Mouse (Mus musculus) embryonic facial prominence, embryonic 13.5 days (tissue): ENCODE results near the gene Lce1a2. TPM values are rescaled to one million over a fixed set of nuclear protein-coding genes. Genes with fewer than 3 reads are reported as not detected.
"Not testable (repeated sequence)": the region's sequence is repeated elsewhere in the genome, so short reads cannot be mapped to it uniquely, and the experiment has no call there.

Source experiments
- ATAC-seq: fragments of 200-750 bp; cut with Nextera tagmentation; 2 replicates; pipeline ENCODE4 v1.8.0; 2017; ENCODE audit warnings: low read depth; ENCODE audit not compliant: insufficient number of reproducible peaks, insufficient read depth, low FRiP score, low TSS enrichment
- H3K27ac ChIP-seq: fragments of 300-500 bp; sonication (generic); 2 replicates; pipeline ENCODE4 v1.5.1; 2015; ENCODE audit warnings: moderate library complexity, mild to moderate bottlenecking, inconsistent platforms
- H3K27me3 ChIP-seq: fragments of 300-500 bp; sonication (generic); 2 replicates; pipeline ENCODE4 v1.6.1; 2015; ENCODE audit warnings: mild to moderate bottlenecking, inconsistent platforms
- H3K36me3 ChIP-seq: fragments of 300-500 bp; sonication (generic); 2 replicates; pipeline ENCODE4 v1.6.1; 2015; ENCODE audit warnings: mild to moderate bottlenecking, inconsistent platforms
- H3K4me1 ChIP-seq: fragments of 300-500 bp; sonication (generic); 2 replicates; pipeline ENCODE4 v1.6.1; 2015; ENCODE audit warnings: inconsistent platforms
- H3K4me2 ChIP-seq: fragments of 300-500 bp; sonication (generic); 2 replicates; pipeline ENCODE4 v1.6.1; 2015; ENCODE audit warnings: moderate library complexity, mild to moderate bottlenecking, inconsistent platforms
- H3K4me3 ChIP-seq: fragments of 300-500 bp; sonication (generic); 2 replicates; pipeline ENCODE4 v1.5.1; 2015; ENCODE audit warnings: mild to moderate bottlenecking, inconsistent platforms
- H3K9ac ChIP-seq: fragments of 300-500 bp; sonication (generic); 2 replicates; pipeline ENCODE4 v1.6.1; 2015; ENCODE audit warnings: mild to moderate bottlenecking, inconsistent platforms
- H3K9me3 ChIP-seq: fragments of 300-500 bp; sonication (generic); 2 replicates; pipeline ENCODE4 v1.6.1; 2016; ENCODE audit warnings: inconsistent platforms
- WGBS: fragments of 180-500 bp; shearing (Covaris S2); methylation state at CpG from one replicate; pipeline ENCODE4 v1.1.7; 2015; ENCODE audit warnings: mixed read lengths; 5-methylcytosine and 5-hydroxymethylcytosine counted together
- polyA plus RNA-seq: library from polyadenylated mRNA; unstranded; fragments of >200 nt; fragmentation: Nextera tagmentation; extraction: Ambion mirVana; gene quantifications from 2 replicates; pipeline ENCODE4 v1.2.1, GENCODE M21; 2015

Gene Lce1a2
- not detected in 2 replicates for polyA plus RNA-seq

- Histone ChIP-seq H3K4me3 (no peak within 1 kb of the TSS), H3K4me2 (no peak within 1 kb of the TSS), H3K9ac (no peak within 1 kb of the TSS), H3K36me3 (no peaks in the 10 kb centered on the region), H3K27ac (no peak within 1 kb of the TSS), H3K9me3 (no peaks in the 10 kb centered on the region), H3K4me1 (no peaks in the 10 kb centered on the region), H3K27me3 (no peaks in the 10 kb centered on the region)
- ATAC-seq = no peak
Observed at GRCm38 (mm10) chr3:92670215-92670614, at the start of gene Lce1a2. Lce1a2 (minus strand) TSS chr3:92670315.

DNA sequence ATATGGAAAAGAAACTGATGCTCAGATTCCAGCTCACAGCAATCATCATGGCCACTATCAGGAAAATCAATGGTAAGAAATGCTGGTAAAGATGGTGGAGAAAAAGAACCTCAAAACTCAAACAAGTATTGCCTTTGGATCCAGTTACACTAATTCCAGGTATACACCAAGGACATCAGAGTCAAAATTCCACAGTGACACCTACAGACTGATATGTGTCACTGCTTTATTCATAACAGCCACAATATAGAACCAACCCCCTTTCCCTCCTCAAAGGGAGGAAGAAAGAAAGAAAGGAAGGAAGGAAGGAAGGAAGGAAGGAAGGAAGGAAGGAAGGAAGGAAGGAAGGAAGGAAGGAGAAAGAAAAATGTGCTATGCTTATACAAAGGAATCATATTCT is 45.0 kb upstream of the Lce1a2 start:
- no peaks in the 10 kb centered on the region for H3K4me1 ChIP-seq
- no peaks in the 10 kb centered on the region for H3K27me3 ChIP-seq
- no peak overlapping the region for H3K9ac ChIP-seq
- no peak for ATAC-seq
- H3K27ac ChIP-seq = no peak overlapping the region
- H3K9me3 ChIP-seq = no peaks in the 10 kb centered on the region
- no peaks in the 10 kb centered on the region for H3K36me3 ChIP-seq
- H3K4me2 ChIP-seq = no peak overlapping the region
- H3K4me3 ChIP-seq = no peak overlapping the region

DNA sequence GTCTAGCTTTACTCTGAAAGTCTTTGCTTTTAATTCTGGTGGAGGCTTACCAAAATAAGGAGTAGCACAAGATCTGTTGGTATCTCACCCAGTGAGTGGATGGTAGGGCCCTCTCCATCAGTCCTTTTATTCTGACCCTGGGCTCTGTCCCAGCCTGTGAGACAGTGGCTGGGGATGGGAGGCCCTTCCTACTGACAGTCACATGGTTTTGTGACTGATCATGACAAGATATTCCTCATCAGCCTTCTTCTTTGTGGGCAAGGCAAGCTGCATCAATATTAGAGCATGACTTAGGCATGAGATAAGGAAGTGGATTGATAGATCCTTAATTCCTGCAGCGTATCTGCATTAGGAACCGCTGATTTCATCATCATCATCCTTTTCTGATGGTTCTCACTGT is 38.9 kb upstream of the Lce1a2 start, which contains the start of gene Lce1e:
TSS of gene Lce1e (minus strand) at position 101 of the 400 bp plus-strand sequence.
- Histone ChIP-seq H3K27me3 (no peaks in the 10 kb centered on the region), H3K36me3 (no peaks in the 10 kb centered on the region), H3K27ac (no peak within 1 kb of the TSS), H3K4me2 (no peak within 1 kb of the TSS), H3K9me3 (no peaks in the 10 kb centered on the region), H3K4me1 (no peaks in the 10 kb centered on the region), H3K4me3 (no peak within 1 kb of the TSS), H3K9ac (no peak within 1 kb of the TSS)
- 83% methylated on average over 2 of the region's 2 CpGs for WGBS
- ATAC-seq = no peak

- Histone ChIP-seq H3K27ac (no peak overlapping the region), H3K4me1 (no peaks in the 10 kb centered on the region), H3K4me2 (no peak overlapping the region), H3K27me3 (no peaks in the 10 kb centered on the region), H3K9me3 (no peaks in the 10 kb centered on the region), H3K9ac (no peak overlapping the region), H3K4me3 (no peak overlapping the region), H3K36me3 (no peaks in the 10 kb centered on the region)
- WGBS = 11% methylated on average over 1 of the region's 1 CpGs
- ATAC-seq = no peak
Observed at GRCm38 (mm10) chr3:92694613-92695012, 24.5 kb upstream of the Lce1a2 start.

DNA sequence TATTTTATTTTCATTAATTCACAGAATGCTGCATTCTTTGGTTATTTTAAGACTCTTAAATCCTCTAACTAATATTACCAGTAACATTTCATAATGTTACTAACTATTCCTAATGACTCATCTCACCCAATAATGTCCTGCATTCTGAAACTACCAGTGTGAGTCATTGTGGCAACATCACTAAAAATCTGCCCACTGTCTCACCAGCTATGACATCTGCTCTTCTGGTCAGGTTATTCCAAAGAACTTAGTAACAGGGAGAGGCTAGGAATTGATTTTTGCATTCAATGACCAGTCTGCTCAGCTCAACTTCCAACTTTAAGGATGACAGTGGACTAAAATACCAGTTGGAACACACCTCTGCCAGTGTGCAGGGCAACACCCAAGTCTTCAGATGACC is 21.6 kb upstream of the Lce1a2 start:
- no peak for ATAC-seq
- Histone ChIP-seq H3K36me3 (no peaks in the 10 kb centered on the region), H3K27ac (no peak overlapping the region), H3K4me3 (no peak overlapping the region), H3K27me3 (no peaks in the 10 kb centered on the region), H3K4me1 (no peaks in the 10 kb centered on the region), H3K4me2 (no peak overlapping the region), H3K9ac (no peak overlapping the region), H3K9me3 (no peaks in the 10 kb centered on the region)

GRCm38 (mm10) chr3:92689154-92689553 is 19.0 kb upstream of the Lce1a2 start:
- H3K9ac ChIP-seq, H3K27ac ChIP-seq, H3K4me3 ChIP-seq, H3K36me3 ChIP-seq, H3K4me1 ChIP-seq, H3K27me3 ChIP-seq, H3K4me2 ChIP-seq, H3K9me3 ChIP-seq, ATAC-seq: not testable (repeated sequence)
- 82% methylated on average over 16 of the region's 16 CpGs for WGBS

- 59% methylated on average over 2 of the region's 2 CpGs for WGBS
- ATAC-seq = no peak
Observed at GRCm38 (mm10) chr3:92687110-92687509, 17.0 kb upstream of the Lce1a2 start, which contains the start of gene Lce1d. Lce1d (minus strand) TSS chr3:92687210.

GRCm38 (mm10) chr3:92678947-92679346 is 8.8 kb upstream of the Lce1a2 start, which contains the start of gene Lce1c:
Lce1c (plus strand) TSS chr3:92679247.
- Histone ChIP-seq H3K9ac (no peak within 1 kb of the TSS), H3K4me2 (no peak within 1 kb of the TSS), H3K4me3 (no peak within 1 kb of the TSS), H3K36me3 (no peaks in the 10 kb centered on the region), H3K27ac (no peak within 1 kb of the TSS), H3K4me1 (no peaks in the 10 kb centered on the region), H3K9me3 (no peaks in the 10 kb centered on the region), H3K27me3 (no peaks in the 10 kb centered on the region)
- ATAC-seq = no peak
- WGBS = 92% methylated on average over 4 of the region's 4 CpGs

More at GRCm38 (mm10) chr3:92687110-92687509, 17.0 kb upstream of the Lce1a2 start, which contains the start of gene Lce1d:
- no peaks in the 10 kb centered on the region for H3K27me3 ChIP-seq
- no peak within 1 kb of the TSS for H3K9ac ChIP-seq
- no peak within 1 kb of the TSS for H3K4me2 ChIP-seq
- H3K9me3 ChIP-seq = no peaks in the 10 kb centered on the region
- no peak within 1 kb of the TSS for H3K4me3 ChIP-seq
- H3K4me1 ChIP-seq = no peaks in the 10 kb centered on the region
- H3K27ac ChIP-seq = no peak within 1 kb of the TSS
- H3K36me3 ChIP-seq = no peaks in the 10 kb centered on the region

GRCm38 (mm10) chr3:92656826-92657225 is 13.3 kb downstream of the Lce1a2 start, which contains the start of gene Lce1b:
Lce1b (minus strand) TSS chr3:92656926.
- Histone ChIP-seq H3K9ac (no peak within 1 kb of the TSS), H3K27ac (no peak within 1 kb of the TSS), H3K4me2 (no peak within 1 kb of the TSS), H3K27me3 (no peaks in the 10 kb centered on the region), H3K4me3 (no peak within 1 kb of the TSS), H3K9me3 (no peaks in the 10 kb centered on the region), H3K4me1 (no peaks in the 10 kb centered on the region), H3K36me3 (no peaks in the 10 kb centered on the region)
- no peak for ATAC-seq

- H3K27me3 ChIP-seq = no peaks in the 10 kb centered on the region
- no peak within 1 kb of the TSS for H3K4me2 ChIP-seq
- no peak within 1 kb of the TSS for H3K4me3 ChIP-seq
- no peak within 1 kb of the TSS for H3K27ac ChIP-seq
- no peak within 1 kb of the TSS for H3K9ac ChIP-seq
- H3K36me3 ChIP-seq = no peaks in the 10 kb centered on the region
- 80% methylated on average over 1 of the region's 1 CpGs for WGBS
- no peak for ATAC-seq
- H3K9me3 ChIP-seq = no peaks in the 10 kb centered on the region
- no peaks in the 10 kb centered on the region for H3K4me1 ChIP-seq
Observed at GRCm38 (mm10) chr3:92648207-92648606, 21.9 kb downstream of the Lce1a2 start, which contains the start of gene Lce1a1. Lce1a1 (minus strand) TSS chr3:92648307.

DNA sequence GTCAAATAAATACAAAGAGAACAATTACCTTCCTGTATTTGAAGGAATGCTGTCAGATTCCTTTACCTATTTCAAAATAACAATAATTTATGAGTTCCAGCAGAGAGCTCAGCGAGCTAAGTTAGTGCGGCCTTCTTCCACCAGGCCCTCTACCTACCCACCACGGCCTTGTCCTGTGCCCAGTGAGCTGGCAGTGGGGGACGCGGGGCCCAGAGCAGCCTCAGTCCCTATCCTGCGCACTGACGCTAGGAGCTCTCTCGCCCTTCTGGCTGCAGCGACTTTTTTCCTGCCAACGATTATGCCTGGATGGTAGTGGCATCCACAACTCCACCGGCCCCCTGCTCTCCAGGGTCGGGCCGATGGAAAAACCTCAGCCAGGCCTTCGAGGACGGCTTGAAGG is 30.3 kb downstream of the Lce1a2 start:
- Histone ChIP-seq H3K4me2 (no peak overlapping the region), H3K4me3 (no peak overlapping the region), H3K27me3 (no peaks in the 10 kb centered on the region), H3K4me1 (no peaks in the 10 kb centered on the region), H3K27ac (no peak overlapping the region), H3K9me3 (no peaks in the 10 kb centered on the region), H3K9ac (no peak overlapping the region), H3K36me3 (no peaks in the 10 kb centered on the region)
- 93% methylated on average over 15 of the region's 15 CpGs for WGBS
- no peak for ATAC-seq

DNA sequence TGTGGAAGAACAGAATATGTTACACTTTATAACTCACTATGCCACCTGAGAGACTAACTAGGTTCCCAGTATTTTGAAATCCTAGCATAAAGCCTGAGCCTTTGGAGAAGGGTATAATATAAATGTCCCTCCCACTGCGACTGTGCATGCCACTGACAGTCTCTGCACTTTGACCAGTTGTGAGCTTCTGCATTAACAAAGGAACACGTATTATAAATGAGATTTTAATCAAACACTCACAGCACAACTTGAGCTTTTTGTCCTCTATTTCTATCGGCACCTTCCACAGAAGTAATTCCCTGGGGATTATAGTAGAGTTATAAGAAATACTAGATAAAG is 31.5 kb downstream of the Lce1a2 start:
- H3K9ac ChIP-seq = no peak overlapping the region
- no peak overlapping the region for H3K4me2 ChIP-seq
- no peaks in the 10 kb centered on the region for H3K4me1 ChIP-seq
- H3K27ac ChIP-seq = no peak overlapping the region
- no peaks in the 10 kb centered on the region for H3K9me3 ChIP-seq
- H3K27me3 ChIP-seq = no peaks in the 10 kb centered on the region
- no peak overlapping the region for H3K4me3 ChIP-seq
- ATAC-seq = no peak
- no peaks in the 10 kb centered on the region for H3K36me3 ChIP-seq
- WGBS = 73% methylated on average over 3 of the region's 3 CpGs
